Mouse (Mus musculus): Measurements from ENCODE around the gene Lmtk3. TPM values are rescaled to one million over a fixed set of nuclear protein-coding genes. Genes with fewer than 3 reads are reported as not detected.

The Lmtk3 gene
- polyA plus RNA-seq, 1 experiment, result 126 TPM

- WGBS, result 61% methylated on average over 8 of the region's 8 CpGs
- Histone ChIP-seq H3K4me3 (replicated peaks; ENCODE audit: insufficient read depth, low read depth, low read length) (no peak overlapping the region), H3K27me3 (ENCODE audit: control insufficient read depth, insufficient read depth, low read length) (no peaks in the 10 kb centered on the region), H3K4me1 (ENCODE audit: control insufficient read depth, insufficient read depth, low read length) (no peaks in the 10 kb centered on the region), H3K27ac (ENCODE audit: insufficient read depth, low read length) (no peak overlapping the region)
- TF ChIP-seq POLR2A (IDR thresholded peaks at IDR 0.05; ENCODE audit: borderline replicate concordance, insufficient read depth, low read length), result no peak
- TF ChIP-seq CTCF (IDR thresholded peaks at IDR 0.05; ENCODE audit: borderline replicate concordance, insufficient read depth, low read depth, low read length), result no peak
- DNase-seq, result no peak
These were observed 16.8 kb upstream of the Lmtk3 start for GRCm38 (mm10) chr7:45766764-45767163.

- DNase-seq, result no peak
- Histone ChIP-seq H3K4me3 (replicated peaks; ENCODE audit: insufficient read depth, low read depth, low read length) (no peak overlapping the region), H3K27me3 (ENCODE audit: control insufficient read depth, insufficient read depth, low read length) (no peaks in the 10 kb centered on the region), H3K27ac (ENCODE audit: insufficient read depth, low read length) (no peak overlapping the region), H3K4me1 (ENCODE audit: control insufficient read depth, insufficient read depth, low read length) (no peaks in the 10 kb centered on the region)
- TF ChIP-seq CTCF (IDR thresholded peaks at IDR 0.05; ENCODE audit: borderline replicate concordance, insufficient read depth, low read depth, low read length), result no peak
- TF ChIP-seq POLR2A (IDR thresholded peaks at IDR 0.05; ENCODE audit: borderline replicate concordance, insufficient read depth, low read length), result no peak
- 90% methylated on average over 6 of the region's 6 CpGs for WGBS
These were observed 16.0 kb upstream of the Lmtk3 start for GRCm38 (mm10) chr7:45767500-45767899.

DNA sequence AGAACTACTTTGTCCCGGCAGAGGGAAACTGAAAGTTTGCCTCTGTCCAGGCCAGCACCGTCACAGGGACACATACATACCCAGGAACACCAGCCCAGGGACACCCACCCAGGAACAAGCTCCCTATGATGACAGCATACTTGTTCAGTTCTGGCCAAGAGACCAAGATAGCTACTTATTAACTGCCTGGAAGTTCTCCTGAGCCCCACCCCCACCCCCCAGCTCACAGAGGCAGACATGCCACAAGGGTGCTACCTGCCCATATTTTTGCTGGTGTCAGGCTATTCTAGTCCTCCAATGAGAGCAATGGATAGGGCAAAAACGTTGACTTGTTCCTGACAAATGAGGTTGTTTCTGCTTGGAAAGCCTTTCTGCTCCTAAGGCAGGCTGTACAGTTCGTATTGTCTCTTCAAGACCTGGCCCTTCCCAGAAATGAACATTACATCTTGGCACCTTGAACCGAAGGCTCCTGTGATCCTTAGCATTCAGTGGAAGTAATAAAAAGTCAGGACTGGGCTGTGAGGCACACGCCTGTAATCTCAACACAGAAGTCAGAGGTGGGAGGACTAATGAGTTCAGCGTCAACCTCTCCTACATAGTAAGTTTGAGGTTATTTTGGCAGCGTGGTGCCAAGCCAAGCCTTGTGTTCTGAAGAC, 13.0 kb upstream of the Lmtk3 start:
- TF ChIP-seq POLR2A (IDR thresholded peaks at IDR 0.05; ENCODE audit: borderline replicate concordance, insufficient read depth, low read length) (no peak), CTCF (IDR thresholded peaks at IDR 0.05; ENCODE audit: borderline replicate concordance, insufficient read depth, low read depth, low read length) (no peak)
- no peak overlapping the region for H3K4me3 ChIP-seq (replicated peaks; ENCODE audit: insufficient read depth, low read depth, low read length)
- H3K27ac ChIP-seq (ENCODE audit: insufficient read depth, low read length), result no peak overlapping the region
- WGBS, result 75% methylated on average over 8 of the region's 8 CpGs
- no peaks in the 10 kb centered on the region for H3K4me1 ChIP-seq (ENCODE audit: control insufficient read depth, insufficient read depth, low read length)
- H3K27me3 ChIP-seq (ENCODE audit: control insufficient read depth, insufficient read depth, low read length), result no peaks in the 10 kb centered on the region
- DNase-seq, result no peak

DNA sequence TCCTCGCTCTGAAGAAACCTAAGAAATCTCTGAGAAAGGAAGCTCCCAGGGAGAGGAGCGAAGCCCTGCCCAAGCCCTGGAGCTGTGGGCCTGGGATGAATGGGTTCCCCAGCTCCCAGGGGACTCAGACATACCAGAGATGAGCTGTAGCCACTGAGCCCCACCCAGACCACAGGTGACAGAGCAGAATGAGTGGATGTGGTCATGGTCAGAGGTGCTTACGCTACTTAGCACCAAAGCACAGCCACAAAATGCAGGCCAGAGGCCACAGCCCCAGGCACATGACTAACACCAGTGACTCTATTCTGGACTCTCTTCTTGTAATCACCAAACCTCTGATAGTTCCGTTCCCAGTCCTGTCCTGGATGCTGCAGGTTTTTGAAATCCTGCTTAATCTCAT, 12.4 kb upstream of the Lmtk3 start:
- DNase-seq, result no peak
- TF ChIP-seq CTCF (IDR thresholded peaks at IDR 0.05; ENCODE audit: borderline replicate concordance, insufficient read depth, low read depth, low read length) (no peak), POLR2A (IDR thresholded peaks at IDR 0.05; ENCODE audit: borderline replicate concordance, insufficient read depth, low read length) (no peak)
- 60% methylated on average over 4 of the region's 4 CpGs for WGBS
- Histone ChIP-seq H3K4me1 (ENCODE audit: control insufficient read depth, insufficient read depth, low read length) (no peaks in the 10 kb centered on the region), H3K27ac (ENCODE audit: insufficient read depth, low read length) (no peak overlapping the region), H3K4me3 (replicated peaks; ENCODE audit: insufficient read depth, low read depth, low read length) (no peak overlapping the region), H3K27me3 (ENCODE audit: control insufficient read depth, insufficient read depth, low read length) (no peaks in the 10 kb centered on the region)

GRCm38 (mm10) chr7:45775237-45775636, 8.3 kb upstream of the Lmtk3 start:
- no peak for DNase-seq
- Histone ChIP-seq H3K4me1 (ENCODE audit: control insufficient read depth, insufficient read depth, low read length) (0 out of 2 replicates have a peak, but pooled peaks cover 2% of the 10 kb centered on the region), H3K4me3 (replicated peaks; ENCODE audit: insufficient read depth, low read depth, low read length) (no peak overlapping the region), H3K27me3 (ENCODE audit: control insufficient read depth, insufficient read depth, low read length) (no peaks in the 10 kb centered on the region), H3K27ac (ENCODE audit: insufficient read depth, low read length) (no peak overlapping the region)
- 83% methylated on average over 7 of the region's 7 CpGs for WGBS
- TF ChIP-seq CTCF (IDR thresholded peaks at IDR 0.05; ENCODE audit: borderline replicate concordance, insufficient read depth, low read depth, low read length) (no peak), POLR2A (IDR thresholded peaks at IDR 0.05; ENCODE audit: borderline replicate concordance, insufficient read depth, low read length) (no peak)

- 16% methylated on average over 22 of the region's 22 CpGs for WGBS
- Histone ChIP-seq H3K4me1 (ENCODE audit: control insufficient read depth, insufficient read depth, low read length) (0 out of 2 replicates have a peak, but pooled peaks cover 2% of the 10 kb centered on the region), H3K4me3 (replicated peaks; ENCODE audit: insufficient read depth, low read depth, low read length) (no peak overlapping the region), H3K27me3 (ENCODE audit: control insufficient read depth, insufficient read depth, low read length) (no peaks in the 10 kb centered on the region), H3K27ac (ENCODE audit: insufficient read depth, low read length) (no peak overlapping the region)
- no peak for TF ChIP-seq POLR2A (IDR thresholded peaks at IDR 0.05; ENCODE audit: borderline replicate concordance, insufficient read depth, low read length)
- TF ChIP-seq CTCF (IDR thresholded peaks at IDR 0.05; ENCODE audit: borderline replicate concordance, insufficient read depth, low read depth, low read length), result no peak
- no peak for DNase-seq
These were observed 4.4 kb upstream of the Lmtk3 start for GRCm38 (mm10) chr7:45779081-45779641.

DNA sequence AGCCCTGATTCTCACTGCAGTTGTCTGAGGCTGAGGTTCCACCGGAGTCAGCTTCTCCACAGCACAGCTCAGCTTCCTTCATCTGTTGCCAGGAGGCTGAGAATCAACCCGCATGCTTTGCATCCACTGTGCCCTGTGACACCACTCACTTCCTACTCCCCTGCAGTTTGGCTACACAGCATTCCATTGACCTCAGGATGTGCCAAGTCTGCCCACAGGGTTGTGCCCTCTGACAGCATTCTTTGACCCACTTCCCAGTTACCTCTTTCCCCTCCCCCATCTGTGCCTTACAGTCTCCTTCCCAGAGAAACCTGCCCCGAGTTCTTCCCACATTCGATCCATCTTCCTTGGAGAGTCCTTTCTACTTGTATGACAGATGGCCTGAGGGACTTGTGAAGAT, 1.3 kb upstream of the Lmtk3 start:
- 55% methylated on average over 4 of the region's 4 CpGs for whole genome bisulfite sequencing
- Histone ChIP-seq H3K4me3 (replicated peaks; ENCODE audit: insufficient read depth, low read depth, low read length) (no peak overlapping the region), H3K27ac (ENCODE audit: insufficient read depth, low read length) (no peak overlapping the region), H3K27me3 (ENCODE audit: control insufficient read depth, insufficient read depth, low read length) (no peaks in the 10 kb centered on the region), H3K4me1 (ENCODE audit: control insufficient read depth, insufficient read depth, low read length) (0 out of 2 replicates have a peak, but pooled peaks cover 2% of the 10 kb centered on the region)
- TF ChIP-seq CTCF (IDR thresholded peaks at IDR 0.05; ENCODE audit: borderline replicate concordance, insufficient read depth, low read depth, low read length), result no peak
- no peak for TF ChIP-seq POLR2A (IDR thresholded peaks at IDR 0.05; ENCODE audit: borderline replicate concordance, insufficient read depth, low read length)
- DNase-seq, result no peak

Measured in cerebellum, adult 2 months (tissue).